Mouse (Mus musculus) midbrain, embryonic 16.5 days (tissue): ENCODE results near the gene Mindy4. TPM values are rescaled to one million over a fixed set of nuclear protein-coding genes. Genes with fewer than 3 reads are reported as not detected.

Experiments
- microRNA-seq: library from miRNA; unstranded; fragments of <30 nt; microRNA quantifications from one replicate; pipeline ENCODE4, GENCODE M21; 2017
- polyA plus RNA-seq: library from polyadenylated mRNA; unstranded; fragments of >200 nt; fragmentation: Nextera tagmentation; extraction: Ambion mirVana; gene quantifications from 2 replicates; pipeline ENCODE4 v1.2.1, GENCODE M21; 2015

Mindy4 gene
- polyA plus RNA-seq, 1 experiment from 2014 or later: 12.6 TPM

Small RNA genes within 50 kb of the gene (microRNA-seq; reads per million reads assigned to microRNA genes)
- not detected for gene Gm25458

Other genes with a start within 250 kb of the Mindy4 start
- gene Nod1, start 230.8 kb upstream of the Mindy4 start, polyA plus RNA-seq: 2.6 and 2.8 TPM in 2 replicates
- gene Ggct, start 210.4 kb upstream of the Mindy4 start, polyA plus RNA-seq: 13.6 and 14.5 TPM in 2 replicates
- gene Gars, start 165.4 kb upstream of the Mindy4 start, polyA plus RNA-seq: 225 and 230 TPM in 2 replicates
- gene Crhr2, start 70.4 kb upstream of the Mindy4 start, polyA plus RNA-seq: 1.6 and 1.9 TPM in 2 replicates
- not detected in 2 replicates for gene Inmt, start 28.3 kb upstream of the Mindy4 start, polyA plus RNA-seq
- gene Aqp1, start 133.0 kb downstream of the Mindy4 start, polyA plus RNA-seq: 4.8 and 5.4 TPM in 2 replicates
- gene Ghrhr, start 172.9 kb downstream of the Mindy4 start, polyA plus RNA-seq: not detected in 2 replicates
- 46.9 and 60.8 TPM in 2 replicates for gene Adcyap1r1, start 248.6 kb downstream of the Mindy4 start, polyA plus RNA-seq